Mouse (Mus musculus) lung, postnatal 36 days (tissue): Measurements from ENCODE around the gene Ptprf.
A peak's percentile ranks its signal among the peaks of the same experiment; 100 is the strongest.

Experiments used
- DNase-seq: peaks from one replicate; pipeline ENCODE4 v3.0.0; 2022; ENCODE audit warnings: mixed read lengths

The Ptprf gene

GRCm38 (mm10) chr4:118199093-118199492 is 92.1 kb downstream of the Ptprf start:
- DNase-seq, result no peak

- no peak for DNase-seq
These were observed 92.6 kb downstream of the Ptprf start for GRCm38 (mm10) chr4:118198606-118199005.

GRCm38 (mm10) chr4:118196185-118196584 is 95.0 kb downstream of the Ptprf start:
- no peak for DNase-seq

- peak; percentile 15 for DNase-seq
These were observed 110.7 kb downstream of the Ptprf start for GRCm38 (mm10) chr4:118180301-118181080.

- DNase-seq, result peak; percentile 98
These were observed 111.5 kb downstream of the Ptprf start, which contains the start of gene Kdm4a for GRCm38 (mm10) chr4:118179467-118180300. Kdm4a (minus strand) TSS chr4:118180043.

GRCm38 (mm10) chr4:118178952-118179466 is 112.2 kb downstream of the Ptprf start:
- DNase-seq, result peak; percentile 4

GRCm38 (mm10) chr4:118172461-118172860 is 118.7 kb downstream of the Ptprf start:
- DNase-seq, result no peak

GRCm38 (mm10) chr4:118171006-118171405 is 120.2 kb downstream of the Ptprf start:
- DNase-seq, result peak; percentile 37

- no peak for DNase-seq
These were observed 129.1 kb downstream of the Ptprf start for GRCm38 (mm10) chr4:118162123-118162522.
